Mouse (Mus musculus): Measurements from ENCODE around the gene Nhlh1.

Gene Nhlh1

GRCm38 (mm10) chr1:172057491-172057921, at the start of gene Nhlh1:
Nhlh1 (minus strand) TSS chr1:172057573.
- DNase-seq, result peak; percentile 51

GRCm38 (mm10) chr1:172105101-172105500, 47.7 kb upstream of the Nhlh1 start:
- peak; percentile 17 for DNase-seq

GRCm38 (mm10) chr1:172103619-172104018, 46.2 kb upstream of the Nhlh1 start:
- no peak for DNase-seq

GRCm38 (mm10) chr1:172099325-172100033, 42.1 kb upstream of the Nhlh1 start:
- DNase-seq, result no peak

GRCm38 (mm10) chr1:172095202-172095601, 37.8 kb upstream of the Nhlh1 start:
- peak; percentile 30 for DNase-seq

GRCm38 (mm10) chr1:172094295-172094694, 36.9 kb upstream of the Nhlh1 start:
- DNase-seq, result no peak

- DNase-seq, result no peak
Measured at GRCm38 (mm10) chr1:172093522-172093921, 36.1 kb upstream of the Nhlh1 start.

GRCm38 (mm10) chr1:172082899-172083445, 25.6 kb upstream of the Nhlh1 start:
- no peak for DNase-seq

- DNase-seq, result peak; percentile 98
Measured at GRCm38 (mm10) chr1:172082101-172082898, 24.9 kb upstream of the Nhlh1 start, which contains the start of the genes Copa and Ncstn. Copa (plus strand) TSS chr1:172082529. Ncstn (minus strand) TSS chr1:172082795.

- no peak for DNase-seq
Measured at GRCm38 (mm10) chr1:172077981-172078380, 20.6 kb upstream of the Nhlh1 start.

- no peak for DNase-seq
Measured at GRCm38 (mm10) chr1:172072604-172073003, 15.2 kb upstream of the Nhlh1 start.

- peak; percentile 69 for DNase-seq
Measured at GRCm38 (mm10) chr1:172071556-172071955, 14.2 kb upstream of the Nhlh1 start.

- no peak for DNase-seq
Measured at GRCm38 (mm10) chr1:172070227-172070626, 12.9 kb upstream of the Nhlh1 start.

GRCm38 (mm10) chr1:172064613-172065141, 7.3 kb upstream of the Nhlh1 start:
- DNase-seq, result no peak

- no peak for DNase-seq
Measured at GRCm38 (mm10) chr1:172063291-172064023, 6.1 kb upstream of the Nhlh1 start.

- DNase-seq, result no peak
Measured at GRCm38 (mm10) chr1:172062101-172062500, 4.7 kb upstream of the Nhlh1 start.

- DNase-seq, result peak; percentile 83
Measured at GRCm38 (mm10) chr1:172061217-172061616, 3.8 kb upstream of the Nhlh1 start.

- peak; percentile 29 for DNase-seq
Measured at GRCm38 (mm10) chr1:172060659-172061058, 3.3 kb upstream of the Nhlh1 start.

GRCm38 (mm10) chr1:172058874-172059273, 1.5 kb upstream of the Nhlh1 start:
- DNase-seq, result no peak

GRCm38 (mm10) chr1:172058321-172058720, 948 bp upstream of the Nhlh1 start:
- peak; percentile 63 for DNase-seq

GRCm38 (mm10) chr1:172056251-172056650, 1.1 kb downstream of the Nhlh1 start:
- no peak for DNase-seq
